Mouse (Mus musculus) neural tube, embryonic 11.5 days (tissue): ENCODE measurements around the gene Ikbip. TPM values are rescaled to one million over a fixed set of nuclear protein-coding genes. Genes with fewer than 3 reads are reported as not detected.
A peak's percentile ranks its signal among the peaks of the same experiment; 100 is the strongest.

Source experiments
- ATAC-seq: fragments of 200-750 bp; cut with Nextera tagmentation; 2 replicates; pipeline ENCODE4 v1.8.0; 2017; ENCODE audit warnings: moderate number of reproducible peaks, mild to moderate bottlenecking, moderate TSS enrichment, moderate library complexity; ENCODE audit not compliant: insufficient read depth, low FRiP score, low TSS enrichment
- DNase-seq: peaks from one replicate; pipeline ENCODE4 v3.0.0-alpha.2; 2015; ENCODE audit warnings: low spot score
- H3K27ac ChIP-seq: fragments of 300-500 bp; sonication (generic); 2 replicates; pipeline ENCODE4 v1.5.1; 2014; ENCODE audit warnings: low read depth, mild to moderate bottlenecking, low read length
- H3K27me3 ChIP-seq: fragments of 300-500 bp; sonication (generic); 2 replicates; pipeline ENCODE4 v1.6.1; 2014; ENCODE audit warnings: mild to moderate bottlenecking, low read length, mixed read lengths; ENCODE audit not compliant: control insufficient read depth, insufficient read depth
- H3K36me3 ChIP-seq: fragments of 300-500 bp; sonication (generic); 2 replicates; pipeline ENCODE4 v1.6.1; 2014; ENCODE audit warnings: mild to moderate bottlenecking, low read length, moderate library complexity, mixed read lengths; ENCODE audit not compliant: control insufficient read depth, insufficient read depth
- H3K4me1 ChIP-seq: fragments of 300-500 bp; sonication (generic); 2 replicates; pipeline ENCODE4 v1.6.1; 2014; ENCODE audit warnings: low read length, mixed read lengths; ENCODE audit not compliant: control insufficient read depth, insufficient read depth
- H3K4me2 ChIP-seq: fragments of 300-500 bp; sonication (generic); 2 replicates; pipeline ENCODE4 v1.6.1; 2014; ENCODE audit warnings: low read depth, mild to moderate bottlenecking, moderate library complexity
- H3K4me3 ChIP-seq: fragments of 300-500 bp; sonication (generic); 2 replicates; pipeline ENCODE4 v1.5.1; 2014; ENCODE audit warnings: low read depth, low read length
- H3K9ac ChIP-seq: fragments of 300-500 bp; sonication (generic); 2 replicates; pipeline ENCODE4 v1.6.1; 2014; ENCODE audit warnings: mild to moderate bottlenecking, low read length
- H3K9me3 ChIP-seq: fragments of 300-500 bp; sonication (generic); 2 replicates; pipeline ENCODE4 v1.6.1; 2016; ENCODE audit warnings: low read length; ENCODE audit not compliant: control insufficient read depth
- WGBS: fragments of 180-500 bp; shearing (Covaris S2); extraction: QIAGEN DNeasy Blood & Tissue Kit; methylation state at CpG from one replicate; pipeline ENCODE4 v1.1.7; 2014; 5-methylcytosine and 5-hydroxymethylcytosine counted together
- polyA plus RNA-seq: library from polyadenylated mRNA; unstranded; fragments of >200 nt; fragmentation: Nextera tagmentation; extraction: Ambion mirVana; gene quantifications from 2 replicates; pipeline ENCODE4 v1.2.1, GENCODE M21; 2014

Gene Ikbip
- 22.4 and 26.2 TPM in 2 replicates for polyA plus RNA-seq

- Histone ChIP-seq H3K27ac (peak within 1 kb of the TSS; percentile 86), H3K4me2 (peak within 1 kb of the TSS; percentile 68), H3K27me3 (no peaks in the 10 kb centered on the region), H3K4me3 (peak within 1 kb of the TSS; percentile 93), H3K9ac (peak within 1 kb of the TSS; percentile 84), H3K36me3 (no peaks in the 10 kb centered on the region), H3K4me1 (no peaks in the 10 kb centered on the region), H3K9me3 (no peaks in the 10 kb centered on the region)
- under 1% methylated on average over 87 of the region's 87 CpGs for WGBS
- peak; percentile 99 for DNase-seq
- peak; percentile 94 for ATAC-seq
Observed at GRCm38 (mm10) chr10:91082550-91083392, at the start of gene Ikbip, which contains the start of gene Apaf1. Gene Ikbip (plus strand): TSS chr10:91082940. Gene Apaf1 (minus strand): TSS chr10:91082770.

- H3K4me2 ChIP-seq, result no peak overlapping the region
- no peaks in the 10 kb centered on the region; the same call in 1 of the 2 replicates for H3K36me3 ChIP-seq
- WGBS, result 25% methylated on average over 8 of the region's 8 CpGs
- no peaks in the 10 kb centered on the region for H3K27me3 ChIP-seq
- no peaks in the 10 kb centered on the region for H3K9me3 ChIP-seq
- DNase-seq (peak; percentile 72), ATAC-seq (peak; percentile 50; the same call in 1 of the 2 replicates)
- H3K4me3 ChIP-seq, result no peak overlapping the region
- H3K4me1 ChIP-seq, result no peaks in the 10 kb centered on the region
- H3K9ac ChIP-seq, result no peak overlapping the region
- no peak overlapping the region for H3K27ac ChIP-seq
Observed at GRCm38 (mm10) chr10:91033942-91034341, 48.8 kb upstream of the Ikbip start.

- no peaks in the 10 kb centered on the region for H3K27me3 ChIP-seq
- no peaks in the 10 kb centered on the region for H3K4me1 ChIP-seq
Observed at GRCm38 (mm10) chr10:91049696-91050095, 33.0 kb upstream of the Ikbip start.

GRCm38 (mm10) chr10:91051156-91051555 lies 31.6 kb upstream of the Ikbip start:
- Histone ChIP-seq H3K9ac (no peak overlapping the region), H3K27ac (no peak overlapping the region), H3K27me3 (no peaks in the 10 kb centered on the region), H3K4me3 (no peak overlapping the region), H3K36me3 (peaks cover 2% of the 10 kb centered on the region; the same call in 1 of the 2 replicates), H3K4me1 (no peaks in the 10 kb centered on the region), H3K4me2 (no peak overlapping the region), H3K9me3 (no peaks in the 10 kb centered on the region)
- WGBS, result 96% methylated on average over 3 of the region's 3 CpGs
- ATAC-seq (no peak), DNase-seq (no peak)

More at GRCm38 (mm10) chr10:91049696-91050095, 33.0 kb upstream of the Ikbip start:
- Histone ChIP-seq H3K36me3 (peaks cover 2% of the 10 kb centered on the region; the same call in 1 of the 2 replicates), H3K9ac (no peak overlapping the region), H3K4me2 (no peak overlapping the region), H3K4me3 (no peak overlapping the region), H3K9me3 (no peaks in the 10 kb centered on the region), H3K27ac (no peak overlapping the region)
- 91% methylated on average over 4 of the region's 4 CpGs for WGBS
- ATAC-seq (no peak), DNase-seq (no peak)

- H3K27ac ChIP-seq, result no peak overlapping the region
- H3K4me3 ChIP-seq, result no peak overlapping the region
- H3K4me1 ChIP-seq, result no peaks in the 10 kb centered on the region
- H3K4me2 ChIP-seq, result no peak overlapping the region
- ATAC-seq (no peak), DNase-seq (no peak)
- H3K27me3 ChIP-seq, result no peaks in the 10 kb centered on the region
- no peaks in the 10 kb centered on the region for H3K9me3 ChIP-seq
- H3K36me3 ChIP-seq, result peaks cover 2% of the 10 kb centered on the region; the same call in 1 of the 2 replicates
- no peak overlapping the region for H3K9ac ChIP-seq
Observed at GRCm38 (mm10) chr10:91052734-91053133, 30.0 kb upstream of the Ikbip start.

- no peak for DNase-seq
- H3K4me3 ChIP-seq, result no peak overlapping the region
- no peaks in the 10 kb centered on the region for H3K36me3 ChIP-seq
- no peak; the same call in 1 of the 2 replicates for ATAC-seq
- no peak overlapping the region for H3K9ac ChIP-seq
- no peaks in the 10 kb centered on the region for H3K9me3 ChIP-seq
- no peaks in the 10 kb centered on the region for H3K4me1 ChIP-seq
- H3K27ac ChIP-seq, result no peak overlapping the region
- WGBS, result 38% methylated on average over 5 of the region's 5 CpGs
- H3K27me3 ChIP-seq, result no peaks in the 10 kb centered on the region
- no peak overlapping the region for H3K4me2 ChIP-seq
Observed at GRCm38 (mm10) chr10:91060742-91061141, 22.0 kb upstream of the Ikbip start.

GRCm38 (mm10) chr10:91062355-91062754 lies 20.4 kb upstream of the Ikbip start:
- ATAC-seq, result no peak
- WGBS, result 97% methylated on average over 6 of the region's 6 CpGs
- peaks cover 9% of the 10 kb centered on the region for H3K36me3 ChIP-seq

GRCm38 (mm10) chr10:91071768-91072167 lies 11.0 kb upstream of the Ikbip start:
- Histone ChIP-seq H3K4me1 (no peaks in the 10 kb centered on the region), H3K9me3 (no peaks in the 10 kb centered on the region), H3K4me2 (no peak overlapping the region), H3K4me3 (no peak overlapping the region), H3K36me3 (peaks cover 5% of the 10 kb centered on the region), H3K27me3 (no peaks in the 10 kb centered on the region), H3K27ac (no peak overlapping the region), H3K9ac (no peak overlapping the region)
- ATAC-seq (no peak), DNase-seq (no peak)
- WGBS, result 72% methylated on average over 1 of the region's 1 CpGs

More at GRCm38 (mm10) chr10:91062355-91062754, 20.4 kb upstream of the Ikbip start:
- Histone ChIP-seq H3K4me3 (no peak overlapping the region), H3K4me1 (no peaks in the 10 kb centered on the region), H3K27ac (no peak overlapping the region), H3K9me3 (no peaks in the 10 kb centered on the region), H3K27me3 (no peaks in the 10 kb centered on the region), H3K4me2 (no peak overlapping the region), H3K9ac (no peak overlapping the region)
- no peak for DNase-seq

GRCm38 (mm10) chr10:91073345-91073744 lies 9.4 kb upstream of the Ikbip start:
- ATAC-seq (no peak), DNase-seq (no peak)
- Histone ChIP-seq H3K4me2 (no peak overlapping the region), H3K27me3 (no peaks in the 10 kb centered on the region), H3K9ac (no peak overlapping the region), H3K4me3 (no peak overlapping the region), H3K27ac (no peak overlapping the region), H3K9me3 (no peaks in the 10 kb centered on the region), H3K36me3 (peaks cover 2% of the 10 kb centered on the region; the same call in 1 of the 2 replicates), H3K4me1 (no peaks in the 10 kb centered on the region)
- WGBS, result 90% methylated on average over 3 of the region's 3 CpGs
